Mouse (Mus musculus) cortical plate, adult 2 months (tissue): ENCODE data around the gene Spon1.

Experiments
- CTCF ChIP-seq: fragments of 200-500 bp; IDR thresholded peaks from 2 replicates; pipeline ENCODE4 v1.5.1; 2011; ENCODE audit warnings: mild to moderate bottlenecking, control low read depth, low read length; ENCODE audit not compliant: insufficient read depth; ENCODE audit errors: extremely low read depth
- POLR2A ChIP-seq: fragments of 200-500 bp; IDR thresholded peaks from 2 replicates; pipeline ENCODE4 v1.6.1; 2011; ENCODE audit warnings: mild to moderate bottlenecking, low read length, control low read depth; ENCODE audit not compliant: insufficient read depth; ENCODE audit errors: extremely low read depth

DNA sequence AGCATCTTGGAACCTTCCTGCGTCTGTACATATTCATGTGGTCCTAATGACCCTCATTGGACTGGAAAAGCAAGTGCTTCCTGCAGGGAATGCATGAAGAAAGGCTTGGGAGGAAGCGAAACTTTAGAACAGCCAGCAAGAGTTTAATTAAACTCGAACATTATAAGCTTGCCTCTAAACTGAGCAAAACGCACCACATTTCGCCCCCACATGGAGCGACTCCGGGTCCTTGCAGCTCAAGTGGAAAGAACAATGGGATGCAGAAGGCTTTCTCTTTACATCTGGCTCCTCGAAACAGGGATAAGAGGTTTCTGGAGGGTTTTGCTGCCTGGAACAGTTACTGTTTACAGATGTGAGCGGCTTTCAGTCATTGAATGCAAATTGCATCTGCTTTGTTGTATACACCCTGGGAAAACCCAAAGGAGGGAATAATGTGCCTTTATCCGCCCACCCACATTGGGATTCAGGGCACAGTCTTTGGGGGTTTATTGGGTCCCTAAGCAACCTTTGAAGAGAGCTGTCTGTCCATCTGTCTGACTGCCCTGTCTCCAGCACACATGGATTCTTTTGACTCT lies 136.2 kb downstream of the Spon1 start:
- TF ChIP-seq CTCF, result no peak
- TF ChIP-seq POLR2A, result no peak
